Mouse (Mus musculus) megakaryocyte-erythroid progenitor cell, adult 5 weeks (primary cell): ENCODE results near the gene Klrb1a. TPM values are rescaled to one million over a fixed set of nuclear protein-coding genes. Genes with fewer than 3 reads are reported as not detected.

Source experiments
- polyA plus RNA-seq: library from polyadenylated mRNA; stranded (reverse); fragments of >175 nt; gene quantifications from 2 replicates; pipeline ENCODE4 v1.2.3, GENCODE M21; 2012

Gene Klrb1a
- polyA plus RNA-seq: not detected in 2 replicates

DNA sequence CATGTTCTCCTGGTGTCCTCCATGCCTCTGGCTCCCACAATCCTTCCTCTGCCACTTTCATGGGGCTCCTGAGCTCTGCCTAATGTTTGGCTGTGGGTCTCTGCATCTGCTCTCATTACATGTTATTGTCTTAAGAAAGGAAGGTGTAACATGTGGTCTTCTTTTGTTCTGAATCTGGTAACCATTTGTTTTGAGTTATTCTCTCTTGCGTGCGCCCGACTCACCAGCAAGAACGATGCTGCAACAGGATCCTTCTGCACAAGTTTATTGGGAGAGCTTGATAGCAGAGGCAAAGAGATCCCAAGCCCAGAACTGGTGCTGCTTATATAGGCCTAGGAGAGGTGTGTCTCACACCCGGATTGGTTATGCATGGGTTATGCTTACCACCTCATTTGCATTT, at the start of gene Klrb1a:
Gene Klrb1a, minus strand, starts transcription at position 101 of the 400 bp plus-strand sequence.

DNA sequence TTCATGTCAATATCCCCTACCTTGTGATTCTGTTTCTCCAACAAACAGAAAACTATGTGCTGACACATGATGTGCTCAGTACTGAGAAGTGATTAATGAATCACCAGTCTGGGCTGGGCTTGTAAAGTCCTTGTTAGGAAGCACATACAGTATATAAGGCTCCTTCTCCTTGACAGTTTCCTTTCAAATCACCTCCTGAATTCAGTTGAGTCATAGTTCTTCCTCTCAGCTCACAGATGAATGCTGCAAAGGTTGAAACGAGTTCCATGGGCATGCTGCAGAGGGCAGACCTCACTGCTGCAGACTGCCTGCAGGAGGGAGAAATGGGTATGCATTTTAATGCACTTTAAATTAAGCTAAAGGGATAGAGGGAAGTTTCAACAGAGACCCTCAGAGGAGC, 38.9 kb upstream of the Klrb1a start, which contains the start of gene Clec2h:
Gene Clec2h, plus strand, starts transcription at position 180 of the 400 bp plus-strand sequence.

DNA sequence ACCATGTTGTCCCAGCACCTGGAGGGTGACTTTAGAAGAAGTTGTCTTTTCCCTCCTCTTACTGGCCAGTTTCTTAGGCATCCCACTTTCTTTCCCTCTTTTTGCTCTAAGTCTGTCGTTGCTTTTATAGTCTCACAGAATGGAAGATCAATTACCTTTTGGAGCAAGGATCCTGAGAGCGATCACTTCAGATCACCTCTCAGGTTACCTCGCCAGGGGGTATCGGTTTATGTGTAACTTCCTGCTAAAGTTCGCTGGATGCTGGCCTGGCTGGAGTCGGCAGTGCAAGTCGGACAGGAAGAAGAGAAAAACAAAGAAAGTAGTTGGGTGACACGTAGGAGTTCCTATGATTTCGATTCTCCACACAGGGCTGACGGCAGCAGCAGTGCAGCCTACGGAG, 41.8 kb downstream of the Klrb1a start, which contains the start of gene A2ml1:
Gene A2ml1, minus strand, starts transcription at position 101 of the 400 bp plus-strand sequence.

Other genes with a start within 250 kb of the Klrb1a start
- 0.09 TPM in 1 of 2 replicates, not detected in the other for gene Tex52, start 248.1 kb downstream of the Klrb1a start, polyA plus RNA-seq
- gene Gm44596, start 248.0 kb downstream of the Klrb1a start, polyA plus RNA-seq: not detected in 2 replicates
- gene Nrip2, start 224.2 kb downstream of the Klrb1a start, polyA plus RNA-seq: not detected in 2 replicates
- gene Itfg2, start 198.6 kb downstream of the Klrb1a start, polyA plus RNA-seq: 22.6 and 23.1 TPM in 2 replicates
- 344 and 389 TPM in 2 replicates for gene Fkbp4, start 184.9 kb downstream of the Klrb1a start, polyA plus RNA-seq
- not detected in 2 replicates for gene Pzp, start 96.8 kb downstream of the Klrb1a start, polyA plus RNA-seq
- not detected in 2 replicates for gene A2ml1, start 41.9 kb downstream of the Klrb1a start, polyA plus RNA-seq
- gene Clec2h, start 38.9 kb upstream of the Klrb1a start, polyA plus RNA-seq: not detected in 2 replicates
- not detected in 2 replicates for gene Klrb1, start 99.5 kb upstream of the Klrb1a start, polyA plus RNA-seq
- gene Klrb1c, start 165.7 kb upstream of the Klrb1a start, polyA plus RNA-seq: 0.11 TPM in 1 of 2 replicates, not detected in the other
- 0.17 and 0.31 TPM in 2 replicates for gene Gm44511, start 202.8 kb upstream of the Klrb1a start, polyA plus RNA-seq
- gene Klrb1b, start 202.8 kb upstream of the Klrb1a start, polyA plus RNA-seq: not detected in 2 replicates